Mouse (Mus musculus): ENCODE data around the gene Gp1ba.

GRCm38 (mm10) chr11:70686901-70687566 lies 48.1 kb downstream of the Gp1ba start:
- TF ChIP-seq ZC3H11A (IDR thresholded peaks at IDR 0.05; ENCODE audit: borderline replicate concordance, low read depth, low read length) (no peak), ZNF384 (IDR thresholded peaks at IDR 0.05; ENCODE audit: low read depth, low read length) (no peak), CHD2 (IDR thresholded peaks at IDR 0.05; ENCODE audit: low read depth, low read length) (no peak)
